Mouse (Mus musculus): Measurements from ENCODE around the gene Psmd11.

Gene Psmd11

DNA sequence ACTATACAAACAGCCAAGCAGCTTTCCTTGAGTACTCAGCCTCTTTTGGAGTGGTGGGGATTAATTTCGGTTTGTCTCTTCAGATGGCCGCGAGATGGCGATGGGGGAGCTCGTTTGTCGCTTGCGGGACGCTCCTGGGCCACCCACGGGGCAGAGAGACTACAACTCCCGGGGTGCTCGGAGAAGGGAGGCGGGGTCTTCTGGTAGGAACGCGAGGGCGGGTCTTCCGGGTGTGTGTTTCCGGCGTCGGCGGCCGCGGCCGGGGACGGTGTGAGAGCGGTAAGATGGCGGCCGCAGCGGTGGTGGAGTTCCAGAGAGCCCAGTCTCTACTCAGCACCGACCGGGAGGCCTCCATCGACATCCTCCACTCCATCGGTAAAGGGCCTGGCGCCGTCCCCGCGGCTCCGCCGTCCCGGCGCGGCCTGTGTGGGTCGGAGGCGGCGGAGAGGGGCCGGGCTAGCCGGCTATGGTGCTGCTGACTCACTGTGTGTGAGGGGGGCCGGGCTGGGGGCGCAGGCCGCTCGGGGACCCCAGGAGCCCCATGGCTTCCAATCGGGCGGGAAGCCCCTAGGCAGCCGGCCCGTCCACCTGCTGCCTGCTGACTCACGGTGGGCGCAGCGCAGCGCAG lies at the start of gene Psmd11:
Psmd11 (plus strand) TSS at position 235 of the 628 bp plus-strand sequence.
- POLR2A ChIA-PET, result interaction anchor here (0.5 to 12.7 kb wide), 82 partner anchors 9 to 768 kb away, joined by 3 to 171 read pairs (median 4); partner anchors contain the start of genes Zfp207 (in 3 of the 4), Cdk5r1 (in 2 of the 4), 5730455P16Rik (in 1 of the 4) and Adap2 (in 1 of the 4)
- CTCF ChIA-PET, result interaction anchor here (0.6 to 2.1 kb wide), 29 partner anchors 9 to 1184 kb away, joined by 3 to 24 read pairs (median 4); partner anchors contain the start of genes Zfp207 (in 2 of the 4), Cdk5r1 (in 1 of the 4), Crlf3 (in 1 of the 4) and Myo1d (in 1 of the 4)

DNA sequence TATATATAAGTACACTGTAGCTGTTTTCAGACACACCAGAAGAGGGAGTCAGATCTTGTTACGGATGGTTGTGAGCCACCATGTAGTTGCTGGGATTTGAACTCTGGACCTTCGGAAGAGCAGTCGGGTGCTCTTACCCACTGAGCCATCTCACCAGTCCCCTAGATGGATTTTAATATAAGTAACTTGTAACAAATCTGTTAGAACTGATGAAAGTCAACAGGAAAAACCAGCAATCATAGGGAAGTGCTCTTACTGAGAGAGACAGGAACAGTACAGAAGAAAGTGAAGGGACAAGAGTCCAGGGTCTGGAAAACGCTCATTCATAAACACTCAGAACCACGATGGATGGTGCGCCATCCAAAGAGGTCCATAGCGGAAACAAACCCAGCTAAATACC lies 49.2 kb upstream of the Psmd11 start:
- POLR2A ChIA-PET, result interaction anchor here in 1 of 4 experiments (1.2 to 2.9 kb wide), 3 partner anchors 8 to 92 kb away, joined by 3 to 23 read pairs (median 6); no protein-coding TSS in a partner anchor
- CTCF ChIA-PET, result interaction anchor here in 2 of 4 experiments (0.7 to 2.0 kb wide), 3 partner anchors 32 to 100 kb away, joined by 3 to 6 read pairs (median 3); no protein-coding TSS in a partner anchor

GRCm38 (mm10) chr11:80382626-80383018 lies 45.8 kb upstream of the Psmd11 start:
- ChIA-PET CTCF (interaction anchor here in 2 of 4 experiments (0.5 to 2.8 kb wide), 5 partner anchors 31 to 173 kb away, joined by 3 to 6 read pairs (median 4); partner anchors contain the start of gene Psmd11 (in 2 of the 2)), POLR2A (interaction anchor here in 3 of 4 experiments (0.6 to 2.7 kb wide), 122 partner anchors 9 to 436 kb away, joined by 3 to 45 read pairs (median 4); partner anchors contain the start of genes Psmd11 (in 3 of the 3), Adap2 (in 2 of the 3), Cdk5r1 (in 2 of the 3) and Rhbdl3 (in 2 of the 3))

DNA sequence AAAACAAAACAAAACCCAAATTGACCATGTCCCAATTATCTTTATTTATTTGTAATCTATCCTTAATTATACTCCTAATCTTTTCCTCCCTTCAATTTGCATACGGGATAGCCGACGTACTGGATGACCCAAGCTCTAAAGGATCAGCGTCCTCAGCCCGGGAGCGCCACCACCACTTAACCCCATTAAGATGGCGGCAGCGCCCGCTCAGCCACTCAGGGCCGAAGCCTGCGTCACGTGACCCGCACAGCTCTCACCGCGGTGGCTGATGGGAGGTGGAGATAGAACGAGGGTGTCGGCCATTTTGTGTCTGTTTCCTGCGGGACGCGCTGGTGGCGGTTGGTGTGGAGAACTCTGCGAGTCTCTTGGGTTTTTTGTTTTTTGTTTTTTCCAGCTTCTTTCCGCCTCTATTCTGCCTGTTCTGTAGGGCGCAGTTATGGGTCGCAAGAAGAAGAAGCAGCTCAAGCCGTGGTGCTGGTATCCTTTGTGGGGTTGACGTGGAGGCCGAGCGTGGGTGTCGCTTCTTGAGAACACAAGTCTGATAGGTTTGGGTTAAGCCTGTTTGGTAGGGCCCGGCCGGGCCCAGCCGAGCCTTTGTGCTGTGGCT lies 45.3 kb upstream of the Psmd11 start, which contains the start of gene Zfp207:
Zfp207 (plus strand) TSS at position 261 of the 607 bp plus-strand sequence.
- ChIA-PET POLR2A (interaction anchor here in 3 of 4 experiments (0.5 to 2.7 kb wide), 124 partner anchors 9 to 435 kb away, joined by 3 to 45 read pairs (median 4); partner anchors contain the start of genes Psmd11 (in 3 of the 3), Adap2 (in 2 of the 3), Cdk5r1 (in 2 of the 3) and Rhbdl3 (in 2 of the 3)), CTCF (interaction anchor here in 2 of 4 experiments (0.5 to 2.8 kb wide), 5 partner anchors 31 to 173 kb away, joined by 3 to 6 read pairs (median 4); partner anchors contain the start of gene Psmd11 (in 2 of the 2))

DNA sequence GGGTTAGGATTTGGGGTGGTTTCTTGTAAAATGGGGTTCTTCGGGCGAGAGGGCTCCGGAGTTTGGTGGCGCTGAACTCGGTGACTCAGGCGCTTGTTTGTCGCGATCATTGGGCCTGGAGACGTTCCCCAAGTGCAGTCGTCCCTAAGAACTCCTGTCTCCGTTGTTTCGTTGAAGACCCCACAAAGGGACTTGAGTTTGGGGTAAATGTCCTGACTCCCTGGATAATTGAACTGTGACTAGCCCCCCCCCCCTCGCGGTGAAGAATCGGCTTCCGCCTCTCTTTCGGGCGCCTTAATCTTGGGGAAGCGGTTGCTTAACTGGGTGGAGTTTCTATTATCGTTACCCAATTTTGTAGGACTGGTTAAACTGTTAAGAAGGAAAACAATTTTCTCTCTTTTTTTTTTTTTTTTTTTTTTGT lies 44.8 kb upstream of the Psmd11 start:
- ChIA-PET CTCF (interaction anchor here in 2 of 4 experiments (0.9 to 2.8 kb wide), 4 partner anchors 32 to 97 kb away, joined by 3 to 6 read pairs (median 4); partner anchors contain the start of gene Psmd11 (in 2 of the 2)), POLR2A (interaction anchor here (0.5 to 2.7 kb wide), 75 partner anchors 8 to 435 kb away, joined by 3 to 45 read pairs (median 5); partner anchors contain the start of genes Psmd11 (in 3 of the 4), Rhbdl3 (in 2 of the 4), Adap2 (in 1 of the 4) and Cdk5r1 (in 1 of the 4))

DNA sequence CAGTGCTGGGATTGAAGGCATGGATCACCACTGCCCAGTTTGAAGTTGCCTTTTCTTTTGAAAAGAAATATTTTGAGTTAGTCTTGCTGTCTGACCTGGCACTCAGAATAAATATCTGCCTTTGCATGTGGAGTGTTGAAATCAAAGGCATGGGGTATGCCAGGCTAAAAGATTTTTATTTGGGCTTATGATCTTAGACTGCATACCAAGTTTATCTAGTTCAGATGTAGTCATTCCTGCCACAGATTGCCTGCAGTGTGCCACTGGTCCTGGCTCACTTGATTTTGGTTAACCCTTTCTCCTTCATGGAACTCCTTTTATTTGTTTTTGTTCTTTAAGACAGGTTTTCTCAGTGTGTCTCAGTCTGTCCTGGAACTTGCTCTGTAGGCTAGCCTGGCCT lies 44.0 kb upstream of the Psmd11 start:
- CTCF ChIA-PET, result no interaction called here
- POLR2A ChIA-PET, result interaction anchor here (0.6 to 4.4 kb wide), 21 partner anchors 9 to 280 kb away, joined by 3 to 73 read pairs (median 5); partner anchors contain the start of gene Psmd11 (in 2 of the 4)

- CTCF ChIA-PET, result no interaction called here
- POLR2A ChIA-PET, result interaction anchor here in 2 of 4 experiments (0.6 to 4.4 kb wide), 14 partner anchors 8 to 200 kb away, joined by 3 to 73 read pairs (median 4); partner anchors contain the start of gene Psmd11 (in 1 of the 2)
Observed at GRCm38 (mm10) chr11:80385055-80385454, 43.4 kb upstream of the Psmd11 start.

DNA sequence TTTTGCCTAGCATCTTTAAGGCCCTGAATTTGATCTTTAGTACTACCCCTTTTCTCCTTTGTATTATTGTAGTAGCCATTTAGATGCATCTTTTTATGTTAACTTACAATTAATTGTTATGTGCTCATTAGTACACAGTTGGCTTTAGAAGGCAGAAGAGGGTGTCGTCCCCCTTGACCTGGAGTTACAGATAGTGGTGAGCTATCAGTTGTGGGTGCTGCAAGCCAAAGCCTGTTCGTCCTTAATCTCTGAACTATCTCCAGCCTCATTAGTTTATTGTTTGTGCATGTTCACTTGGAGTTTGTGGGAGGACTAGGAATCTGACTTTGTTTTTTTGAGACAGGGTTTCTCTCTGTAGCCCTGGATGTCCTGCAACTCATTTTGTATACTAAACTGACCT lies 41.6 kb upstream of the Psmd11 start:
- CTCF ChIA-PET, result interaction anchor here in 2 of 4 experiments (0.6 to 0.7 kb wide), 2 partner anchors 51 to 108 kb away, joined by 5 to 8 read pairs; no protein-coding TSS in a partner anchor
- POLR2A ChIA-PET, result interaction anchor here (0.6 to 4.4 kb wide), 25 partner anchors 8 to 597 kb away, joined by 3 to 73 read pairs (median 4); partner anchors contain the start of genes 5730455P16Rik (in 2 of the 4), Psmd11 (in 2 of the 4) and Rnf135 (in 1 of the 4)

- POLR2A ChIA-PET, result interaction anchor here in 2 of 4 experiments (0.6 to 11.7 kb wide), 7 partner anchors 8 to 1049 kb away, joined by 3 to 223 read pairs (median 7); partner anchors contain the start of genes 5730455P16Rik (in 1 of the 2), Psmd11 (in 1 of the 2) and Rhbdl3 (in 1 of the 2)
- CTCF ChIA-PET, result no interaction called here
Observed at GRCm38 (mm10) chr11:80389885-80390284, 38.5 kb upstream of the Psmd11 start.

GRCm38 (mm10) chr11:80391407-80392120 lies 36.9 kb upstream of the Psmd11 start:
- ChIA-PET CTCF (no interaction called here), POLR2A (interaction anchor here in 3 of 4 experiments (0.8 to 11.7 kb wide), 13 partner anchors 9 to 255 kb away, joined by 3 to 223 read pairs (median 5); partner anchors contain the start of genes Zfp207 (in 3 of the 3) and Psmd11 (in 1 of the 3))

DNA sequence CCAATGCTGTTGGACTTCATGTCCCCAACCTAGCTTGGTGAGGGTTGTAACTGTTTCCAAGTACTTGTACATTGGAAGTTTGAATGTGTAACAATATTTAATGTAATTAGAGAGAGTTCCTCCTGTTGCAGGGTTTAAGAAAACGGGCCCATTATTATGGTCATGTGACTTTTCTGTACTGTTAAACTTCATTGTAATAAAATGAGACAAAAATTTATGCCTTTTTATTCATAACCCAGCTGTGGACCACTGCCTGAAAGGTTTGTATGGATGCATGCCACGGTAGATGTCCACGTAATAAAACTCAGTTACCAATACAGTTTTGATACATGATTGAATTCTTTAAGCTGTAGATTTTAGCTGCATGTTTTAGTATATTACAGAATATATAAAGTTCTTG lies 32.5 kb upstream of the Psmd11 start:
- ChIA-PET POLR2A (interaction anchor here in 3 of 4 experiments (0.7 to 11.7 kb wide), 15 partner anchors 9 to 54 kb away, joined by 3 to 223 read pairs (median 7); partner anchors contain the start of genes Zfp207 (in 3 of the 3), Psmd11 (in 2 of the 3) and 5730455P16Rik (in 1 of the 3)), CTCF (interaction anchor here in 1 of 4 experiments (0.6 to 1.3 kb wide), 2 partner anchors 66 to 287 kb away, joined by 3 read pairs; no protein-coding TSS in a partner anchor)

GRCm38 (mm10) chr11:80396617-80397016 lies 31.8 kb upstream of the Psmd11 start:
- ChIA-PET POLR2A (interaction anchor here in 3 of 4 experiments (0.6 to 11.7 kb wide), 16 partner anchors 10 to 53 kb away, joined by 3 to 223 read pairs (median 6); partner anchors contain the start of genes Zfp207 (in 3 of the 3), Psmd11 (in 2 of the 3) and 5730455P16Rik (in 1 of the 3)), CTCF (interaction anchor here in 1 of 4 experiments (0.6 to 1.3 kb wide), 2 partner anchors 66 to 79 kb away, joined by 3 read pairs; no protein-coding TSS in a partner anchor)

DNA sequence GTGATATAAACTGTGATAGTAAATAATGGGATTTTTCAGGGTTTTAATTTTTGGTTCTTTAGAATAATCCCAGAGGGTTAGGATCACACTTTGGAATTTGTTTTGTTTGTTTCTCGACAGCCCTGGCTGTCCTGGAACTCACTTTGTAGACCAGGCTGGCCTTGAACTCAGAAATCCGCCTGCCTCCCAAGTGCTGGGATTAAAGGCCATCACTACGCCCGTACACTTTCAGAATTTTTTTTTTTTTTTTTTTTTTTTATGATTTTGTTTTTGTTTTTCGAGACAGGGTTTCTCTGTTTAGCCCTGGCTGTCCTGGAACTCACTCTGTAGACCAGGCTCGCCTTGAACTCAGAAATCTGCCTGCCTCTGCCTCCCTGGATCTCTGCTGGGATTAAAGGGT lies 20.5 kb upstream of the Psmd11 start:
- ChIA-PET POLR2A (interaction anchor here in 3 of 4 experiments (0.6 to 14.3 kb wide), 9 partner anchors 10 to 25 kb away, joined by 3 to 223 read pairs (median 7); partner anchors contain the start of genes Psmd11 (in 1 of the 3) and Zfp207 (in 1 of the 3)), CTCF (interaction anchor here in 1 of 4 experiments (0.6 kb wide), 1 partner anchor 226 kb away, joined by 3 read pairs; no protein-coding TSS in a partner anchor)

DNA sequence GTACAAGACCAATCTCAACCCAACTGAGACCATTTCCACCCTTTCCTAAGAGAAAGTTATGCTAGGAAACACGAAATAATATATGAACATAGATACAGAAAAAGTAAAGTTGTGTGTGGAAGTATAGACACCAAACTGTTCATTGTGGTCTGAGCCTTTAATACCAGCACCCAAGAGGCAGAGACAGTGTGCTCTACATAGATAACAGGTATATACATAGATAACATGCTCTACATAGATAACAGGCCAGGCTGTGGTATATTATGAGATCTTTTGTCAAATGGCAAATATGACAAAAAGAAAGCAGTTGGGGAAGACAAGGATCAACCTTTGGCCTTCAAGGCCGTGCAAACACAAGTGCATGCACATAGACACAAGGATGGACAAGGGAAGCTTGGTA lies 18.0 kb upstream of the Psmd11 start:
- ChIA-PET POLR2A (interaction anchor here (0.7 to 14.3 kb wide), 21 partner anchors 8 to 123 kb away, joined by 3 to 223 read pairs (median 4); partner anchors contain the start of genes Psmd11 (in 3 of the 4) and Zfp207 (in 3 of the 4)), CTCF (interaction anchor here in 1 of 4 experiments (0.6 kb wide), 1 partner anchor 31 kb away, joined by 3 read pairs; no protein-coding TSS in a partner anchor)

- CTCF ChIA-PET, result no interaction called here
- POLR2A ChIA-PET, result interaction anchor here in 3 of 4 experiments (0.6 to 1.1 kb wide), 9 partner anchors 11 to 286 kb away, joined by 3 to 11 read pairs (median 3); partner anchors contain the start of genes Psmd11 (in 1 of the 3) and Zfp207 (in 1 of the 3)
Observed at GRCm38 (mm10) chr11:80417085-80417484, 11.3 kb upstream of the Psmd11 start.

GRCm38 (mm10) chr11:80419743-80420142 lies 8.7 kb upstream of the Psmd11 start:
- ChIA-PET CTCF (interaction anchor here in 1 of 4 experiments (1.2 kb wide), 1 partner anchor 8 kb away, joined by 4 read pairs; no protein-coding TSS in a partner anchor), POLR2A (interaction anchor here in 2 of 4 experiments (0.8 to 1.5 kb wide), 8 partner anchors 9 to 211 kb away, joined by 3 to 6 read pairs (median 4); partner anchors contain the start of genes Psmd11 (in 2 of the 2), Rhot1 (in 1 of the 2) and Zfp207 (in 1 of the 2))

All from embryonic stem cell, embryonic (primary cell).